Mouse (Mus musculus) C2C12 (cell line): ENCODE results near the gene Arhgap24. TPM values are rescaled to one million over a fixed set of nuclear protein-coding genes. Genes with fewer than 3 reads are reported as not detected.

Experiments
- H3K27me3 ChIP-seq: one replicate; pipeline ENCODE4 v1.6.1; 2011; ENCODE audit not compliant: control insufficient read depth, insufficient read depth, insufficient read length
- H3K36me3 ChIP-seq: one replicate; pipeline ENCODE4 v1.6.1; 2011; ENCODE audit not compliant: control insufficient read depth, insufficient read depth
- H3K4me3 ChIP-seq: one replicate; pipeline ENCODE4 v1.5.1; 2011; ENCODE audit warnings: mild to moderate bottlenecking, control low read depth; ENCODE audit not compliant: poor library complexity, insufficient read depth, severe bottlenecking
- H3K79me2 ChIP-seq: one replicate; pipeline ENCODE4 v1.6.1; 2011; ENCODE audit not compliant: control insufficient read depth, insufficient read depth
- H3K79me3 ChIP-seq: one replicate; pipeline ENCODE4 v1.6.1; 2011; ENCODE audit warnings: low read depth, control low read depth
- H3ac ChIP-seq: one replicate; pipeline ENCODE3; 2011; ENCODE audit warnings: low read depth; ENCODE audit not compliant: control insufficient read depth, insufficient read length
- CEBPB ChIP-seq: IDR thresholded peaks from one replicate; pipeline ENCODE4 v1.6.1; 2011; ENCODE audit warnings: low read depth, mild to moderate bottlenecking, control low read depth, moderate library complexity
- CTCF ChIP-seq: IDR thresholded peaks from one replicate; pipeline ENCODE4 v1.5.1; 2011; ENCODE audit not compliant: control insufficient read depth, insufficient read depth, insufficient read length
- FOSL1 ChIP-seq: IDR thresholded peaks from one replicate; pipeline ENCODE4 v1.8.0; 2011; ENCODE audit warnings: mild to moderate bottlenecking, low read length; ENCODE audit not compliant: poor library complexity, insufficient read depth, severe bottlenecking
- MAX ChIP-seq: IDR thresholded peaks from one replicate; pipeline ENCODE4 v1.6.1; 2011; ENCODE audit warnings: mild to moderate bottlenecking, control low read depth
- MYOD1 ChIP-seq: IDR thresholded peaks from one replicate; pipeline ENCODE4 v1.6.1; 2011; ENCODE audit warnings: low read depth; ENCODE audit not compliant: control insufficient read depth, insufficient read length
- MYOG ChIP-seq: IDR thresholded peaks from one replicate; pipeline ENCODE4 v1.6.1; 2011; ENCODE audit not compliant: control insufficient read depth, insufficient read length; ENCODE audit errors: extremely low read depth
- USF1 ChIP-seq: IDR thresholded peaks from one replicate; pipeline ENCODE4 v1.6.1; 2011; ENCODE audit warnings: low read depth, mild to moderate bottlenecking, control low read depth, moderate library complexity
- polyA plus RNA-seq: library from polyadenylated mRNA; unstranded; fragments of >200 nt; fragmentation: generic; extraction: Trizol; gene quantifications from one replicate; pipeline ENCODE4 v1.2.1, GENCODE M21; 2012; ENCODE audit warnings: missing spikeins

The Arhgap24 gene
- polyA plus RNA-seq, 1 experiment: 2.9 TPM

- Histone ChIP-seq H3K27me3 (no peaks in the 10 kb centered on the region), H3K79me3 (no peaks in the 10 kb centered on the region), H3K36me3 (no peaks in the 10 kb centered on the region), H3K79me2 (no peaks in the 10 kb centered on the region), H3ac (no peak overlapping the region), H3K4me3 (no peak overlapping the region)
- no peak for TF ChIP-seq CEBPB
- TF ChIP-seq MYOG: no peak
- TF ChIP-seq MYOD1: no peak
- TF ChIP-seq FOSL1: no peak
- TF ChIP-seq USF1: no peak
- no peak for TF ChIP-seq CTCF
- TF ChIP-seq MAX: no peak
These were observed 101.7 kb downstream of the Arhgap24 start for GRCm38 (mm10) chr5:102582864-102583410.

- H3ac ChIP-seq: no peak overlapping the region
- no peaks in the 10 kb centered on the region for H3K27me3 ChIP-seq
- no peak overlapping the region for H3K4me3 ChIP-seq
- H3K36me3 ChIP-seq: no peaks in the 10 kb centered on the region
- no peaks in the 10 kb centered on the region for H3K79me2 ChIP-seq
- TF ChIP-seq CEBPB: no peak
- TF ChIP-seq FOSL1: no peak
- TF ChIP-seq CTCF: no peak
- H3K79me3 ChIP-seq: no peaks in the 10 kb centered on the region
These were observed 110.2 kb downstream of the Arhgap24 start for GRCm38 (mm10) chr5:102591422-102591821.

- no peaks in the 10 kb centered on the region for H3K27me3 ChIP-seq
- no peaks in the 10 kb centered on the region for H3K79me2 ChIP-seq
- H3K79me3 ChIP-seq: no peaks in the 10 kb centered on the region
- no peak for TF ChIP-seq MYOG
- no peak for TF ChIP-seq CTCF
- TF ChIP-seq MYOD1: no peak
- TF ChIP-seq MAX: no peak
- no peak for TF ChIP-seq CEBPB
- TF ChIP-seq USF1: no peak
- no peak for TF ChIP-seq FOSL1
- H3ac ChIP-seq: no peak overlapping the region
- H3K4me3 ChIP-seq: no peak overlapping the region
- H3K36me3 ChIP-seq: no peaks in the 10 kb centered on the region
These were observed 111.9 kb downstream of the Arhgap24 start for GRCm38 (mm10) chr5:102593058-102593457.

- TF ChIP-seq MAX (no peak), MYOG (no peak), MYOD1 (no peak), FOSL1 (no peak)
- Histone ChIP-seq H3K36me3 (no peaks in the 10 kb centered on the region), H3K79me2 (no peaks in the 10 kb centered on the region), H3K27me3 (no peaks in the 10 kb centered on the region), H3ac (no peak overlapping the region), H3K79me3 (no peaks in the 10 kb centered on the region), H3K4me3 (no peak overlapping the region)
These were observed 117.9 kb downstream of the Arhgap24 start for GRCm38 (mm10) chr5:102599102-102599501.

- H3K36me3 ChIP-seq: no peaks in the 10 kb centered on the region
- no peak overlapping the region for H3K4me3 ChIP-seq
- H3K79me3 ChIP-seq: no peaks in the 10 kb centered on the region
- no peak overlapping the region for H3ac ChIP-seq
- H3K79me2 ChIP-seq: no peaks in the 10 kb centered on the region
- TF ChIP-seq CEBPB (no peak), MAX (no peak), USF1 (no peak), MYOG (no peak), MYOD1 (no peak), FOSL1 (no peak), CTCF (no peak)
- no peaks in the 10 kb centered on the region for H3K27me3 ChIP-seq
These were observed 132.4 kb downstream of the Arhgap24 start for GRCm38 (mm10) chr5:102613571-102613970.

GRCm38 (mm10) chr5:102614081-102614480 is 132.9 kb downstream of the Arhgap24 start:
- Histone ChIP-seq H3K27me3 (no peaks in the 10 kb centered on the region), H3K4me3 (no peak overlapping the region), H3ac (no peak overlapping the region), H3K79me2 (no peaks in the 10 kb centered on the region), H3K79me3 (no peaks in the 10 kb centered on the region), H3K36me3 (no peaks in the 10 kb centered on the region)
- no peak for TF ChIP-seq FOSL1
- TF ChIP-seq MYOD1: no peak
- no peak for TF ChIP-seq MAX
- TF ChIP-seq CTCF: no peak
- no peak for TF ChIP-seq USF1
- TF ChIP-seq CEBPB: no peak
- no peak for TF ChIP-seq MYOG
